Mouse (Mus musculus) Patski (cell line): Measurements from ENCODE around the gene Fntb. TPM values are rescaled to one million over a fixed set of nuclear protein-coding genes. Genes with fewer than 3 reads are reported as not detected.

Source experiments
- ATAC-seq: fragments of 100-300 bp; one replicate; pipeline ENCODE4 v1.8.0; 2021
- CTCF ChIA-PET: fragments of 350-600 bp; sonication (Branson Sonifier 250); formaldehyde crosslinking; loops from one replicate; lab custom pipeline; 2022; ENCODE audit warnings: inconsistent platforms; lab: Charles Lee
- POLR2A ChIA-PET: fragments of 350-600 bp; sonication (Branson Sonifier 250); formaldehyde crosslinking; loops from one replicate; lab custom pipeline; 2022; ENCODE audit warnings: antibody characterized with exemption, inconsistent platforms; lab: Charles Lee
- DNase-seq: peaks from one replicate; pipeline ENCODE4 v3.0.0-alpha.2; 2011; ENCODE audit warnings: low read depth, low spot score
- H3K27me3 ChIP-seq: fragments of 371-371 bp; one replicate; pipeline ENCODE4 v1.5.1; 2021
- CTCF ChIP-seq: fragments of 100-300 bp; IDR thresholded peaks from one replicate; pipeline ENCODE4 v1.5.1; 2021
- in situ Hi-C: fragments of 300-500 bp; cut with MboI; formaldehyde crosslinking; loops from 3 replicates; pipeline ENCODE4 v1.11.1; 2018; ENCODE audit warnings: low pct_unique_long_range_greater_than_20kb, mixed read lengths
- polyA plus RNA-seq: library from polyadenylated mRNA; unstranded; gene quantifications from one replicate; pipeline ENCODE4 v1.2.3, GENCODE M21; 2021

Fntb gene
- polyA plus RNA-seq, 1 experiment from 2014 or later, result 12.9 TPM

- TF ChIP-seq CTCF, result no peak
- no peak for DNase-seq
Observed at GRCm38 (mm10) chr12:76795350-76795749, 30.0 kb downstream of the Fntb start, which contains the start of gene Gpx2. Gene Gpx2, minus strand, starts transcription at chr12:76795554.

GRCm38 (mm10) chr12:76796938-76797539 is 31.6 kb downstream of the Fntb start:
- DNase-seq (no peak), ATAC-seq (no peak)
- ChIA-PET POLR2A (interaction anchor here (0.6 kb wide), 1 partner anchor 40 kb away, joined by 6 read pairs; no protein-coding TSS in a partner anchor), CTCF (interaction anchor here (1.4 kb wide), 1 partner anchor 9 kb away, joined by 3 read pairs; no protein-coding TSS in a partner anchor)
- in situ Hi-C loops, result loop anchor here (10.0 kb wide), 1 partner anchor 152 kb away; no protein-coding TSS in a partner anchor
- H3K27me3 ChIP-seq, result peaks cover 23% of the 10 kb centered on the region
- TF ChIP-seq CTCF, result no peak

More at GRCm38 (mm10) chr12:76795350-76795749, 30.0 kb downstream of the Fntb start, which contains the start of gene Gpx2:
- in situ Hi-C loops, result loop anchor here (10.0 kb wide), 1 partner anchor 151 kb away; no protein-coding TSS in a partner anchor
- H3K27me3 ChIP-seq, result peaks cover 23% of the 10 kb centered on the region
- CTCF ChIA-PET, result no interaction called here
- no peak for ATAC-seq
- POLR2A ChIA-PET, result no interaction called here

- peaks cover 23% of the 10 kb centered on the region for H3K27me3 ChIP-seq
- ChIA-PET POLR2A (no interaction called here), CTCF (no interaction called here)
- DNase-seq (no peak), ATAC-seq (no peak)
- TF ChIP-seq CTCF, result no peak
- in situ Hi-C loops, result loop anchor here (10.0 kb wide), 1 partner anchor 153 kb away; no protein-coding TSS in a partner anchor
Observed at GRCm38 (mm10) chr12:76798008-76798720, 32.8 kb downstream of the Fntb start.

GRCm38 (mm10) chr12:76803028-76803427 is 37.6 kb downstream of the Fntb start:
- H3K27me3 ChIP-seq, result peaks cover 10% of the 10 kb centered on the region
- POLR2A ChIA-PET, result no interaction called here
- CTCF ChIA-PET, result interaction anchor here (0.9 to 1.2 kb wide), 3 partner anchors 13 to 22 kb away, joined by 3 read pairs; no protein-coding TSS in a partner anchor
- no peak for TF ChIP-seq CTCF
- ATAC-seq (no peak), DNase-seq (no peak)
- in situ Hi-C loops, result no loop called here

GRCm38 (mm10) chr12:76803700-76804252 is 38.4 kb downstream of the Fntb start:
- DNase-seq (no peak), ATAC-seq (no peak)
- POLR2A ChIA-PET, result no interaction called here
- H3K27me3 ChIP-seq, result peaks cover 4% of the 10 kb centered on the region
- CTCF ChIA-PET, result interaction anchor here (0.9 to 1.5 kb wide), 7 partner anchors 9 to 161 kb away, joined by 3 to 4 read pairs (median 3); no protein-coding TSS in a partner anchor
- TF ChIP-seq CTCF, result peak; percentile 83
- in situ Hi-C loops, result no loop called here

GRCm38 (mm10) chr12:76805056-76805811 is 39.8 kb downstream of the Fntb start:
- ATAC-seq, result no peak
- CTCF ChIA-PET, result interaction anchor here (1.0 to 1.5 kb wide), 4 partner anchors 7 to 163 kb away, joined by 3 to 4 read pairs (median 3); no protein-coding TSS in a partner anchor
- no peak for DNase-seq
- in situ Hi-C loops, result no loop called here
- H3K27me3 ChIP-seq, result peaks cover 3% of the 10 kb centered on the region
- no peak for TF ChIP-seq CTCF
- POLR2A ChIA-PET, result no interaction called here

- no peak for DNase-seq
- no peak for ATAC-seq
- peaks cover 3% of the 10 kb centered on the region for H3K27me3 ChIP-seq
- CTCF ChIA-PET, result no interaction called here
- POLR2A ChIA-PET, result interaction anchor here (1.2 kb wide), 1 partner anchor 9 kb away, joined by 4 read pairs; no protein-coding TSS in a partner anchor
- in situ Hi-C loops, result no loop called here
- no peak for TF ChIP-seq CTCF
Observed at GRCm38 (mm10) chr12:76807796-76808195, 42.4 kb downstream of the Fntb start.

GRCm38 (mm10) chr12:76810491-76810890 is 45.1 kb downstream of the Fntb start:
- ChIA-PET CTCF (no interaction called here), POLR2A (no interaction called here)
- TF ChIP-seq CTCF, result no peak
- peaks cover 3% of the 10 kb centered on the region for H3K27me3 ChIP-seq
- in situ Hi-C loops, result no loop called here
- ATAC-seq, result no peak
- DNase-seq, result no peak

GRCm38 (mm10) chr12:76811006-76811405 is 45.6 kb downstream of the Fntb start:
- peaks cover 3% of the 10 kb centered on the region for H3K27me3 ChIP-seq
- ChIA-PET POLR2A (no interaction called here), CTCF (no interaction called here)
- no peak for TF ChIP-seq CTCF
- no peak for DNase-seq
- in situ Hi-C loops, result no loop called here
- ATAC-seq, result no peak

- peaks cover 3% of the 10 kb centered on the region for H3K27me3 ChIP-seq
- ChIA-PET POLR2A (no interaction called here), CTCF (no interaction called here)
- no peak for TF ChIP-seq CTCF
- in situ Hi-C loops, result no loop called here
- DNase-seq, result no peak
- ATAC-seq, result no peak
Observed at GRCm38 (mm10) chr12:76813543-76813942, 48.2 kb downstream of the Fntb start.
